Mouse (Mus musculus) thymus, postnatal 14 days (tissue): ENCODE results near the gene Mup9.
"Not testable (repeated sequence)": the region's sequence is repeated elsewhere in the genome, so short reads cannot be mapped to it uniquely, and the experiment has no call there.

Source experiments
- DNase-seq: peaks from one replicate; pipeline ENCODE4 v3.0.0; 2021

Mup9 gene

DNA sequence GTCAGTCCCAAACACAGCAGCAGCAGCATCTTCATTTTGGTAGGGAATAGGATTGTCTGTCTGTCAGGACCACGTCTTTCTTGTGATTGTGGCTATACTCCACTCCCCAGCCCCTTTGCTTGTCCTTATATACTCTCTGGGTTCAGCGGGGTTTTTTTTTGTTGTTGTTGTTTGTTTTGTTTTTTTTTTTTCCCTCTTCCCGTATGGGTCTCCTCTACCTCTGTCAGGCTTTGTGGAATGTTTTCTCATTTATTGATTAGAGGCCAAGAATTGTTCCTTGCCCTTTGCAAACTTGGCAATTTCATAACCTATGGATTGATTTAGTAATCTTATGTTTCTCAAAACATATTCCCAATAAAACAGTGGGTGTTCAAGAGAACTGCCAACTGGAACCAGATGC, at the start of gene Mup9:
Gene Mup9 (minus strand): TSS at position 101 of the 400 bp plus-strand sequence.
- DNase-seq: not testable (repeated sequence)
